Mouse (Mus musculus): ENCODE results near the gene Pkig.

- TF ChIP-seq CTCF (IDR thresholded peaks at IDR 0.05; ENCODE audit: borderline replicate concordance, extremely low read depth, insufficient read depth, insufficient read length) (no peak), POLR2A (IDR thresholded peaks at IDR 0.05; ENCODE audit: borderline replicate concordance, extremely low read depth, insufficient read depth, insufficient read length, poor library complexity, severe bottlenecking) (no peak)
These were observed 3.2 kb downstream of the Pkig start for GRCm38 (mm10) chr2:163661371-163661850.
